Mouse (Mus musculus) naive thymus-derived CD4-positive, alpha-beta T cell, adult 2 months (primary cell): ENCODE results near the gene Myo15b.

ENCODE experiments used
- DNase-seq: peaks from one replicate; pipeline ENCODE4 v3.0.0-alpha.2; 2011; ENCODE audit warnings: low read depth

Gene Myo15b

GRCm38 (mm10) chr11:115858354-115858753 lies at the start of gene Myo15b:
Gene Myo15b (plus strand): TSS chr11:115858406.
- peak; percentile 26 for DNase-seq

GRCm38 (mm10) chr11:115808696-115809310 lies 49.4 kb upstream of the Myo15b start:
- no peak for DNase-seq

GRCm38 (mm10) chr11:115809311-115809781 lies 48.9 kb upstream of the Myo15b start:
- DNase-seq, result no peak

GRCm38 (mm10) chr11:115810377-115810776 lies 47.8 kb upstream of the Myo15b start:
- no peak for DNase-seq

GRCm38 (mm10) chr11:115811381-115812093 lies 46.7 kb upstream of the Myo15b start:
- no peak for DNase-seq

- no peak for DNase-seq
These were observed 46.1 kb upstream of the Myo15b start for GRCm38 (mm10) chr11:115812095-115812494.

GRCm38 (mm10) chr11:115812533-115813420 lies 45.4 kb upstream of the Myo15b start:
- peak; percentile 41 for DNase-seq

GRCm38 (mm10) chr11:115813507-115814296 lies 44.5 kb upstream of the Myo15b start, which contains the start of gene Caskin2:
Gene Caskin2 (minus strand): TSS chr11:115813639.
- peak; percentile 98 for DNase-seq

- peak; percentile 87 for DNase-seq
These were observed 43.4 kb upstream of the Myo15b start, which contains the start of gene Tsen54 for GRCm38 (mm10) chr11:115814605-115815450. Gene Tsen54 (plus strand): TSS chr11:115814724.

GRCm38 (mm10) chr11:115817331-115817730 lies 40.9 kb upstream of the Myo15b start:
- no peak for DNase-seq

- no peak for DNase-seq
These were observed 38.1 kb upstream of the Myo15b start for GRCm38 (mm10) chr11:115819915-115820623.

- no peak for DNase-seq
These were observed 37.2 kb upstream of the Myo15b start for GRCm38 (mm10) chr11:115821001-115821400.

- peak; percentile 88 for DNase-seq
These were observed 34.1 kb upstream of the Myo15b start, which contains the start of gene Llgl2 for GRCm38 (mm10) chr11:115823774-115824740. Gene Llgl2 (plus strand): TSS chr11:115824049.

- DNase-seq, result peak; percentile 26
These were observed 33.4 kb upstream of the Myo15b start for GRCm38 (mm10) chr11:115824813-115825212.

- DNase-seq, result no peak
These were observed 31.7 kb upstream of the Myo15b start for GRCm38 (mm10) chr11:115826487-115826886.

- DNase-seq, result no peak
These were observed 30.6 kb upstream of the Myo15b start for GRCm38 (mm10) chr11:115827624-115828023.

GRCm38 (mm10) chr11:115829036-115829435 lies 29.2 kb upstream of the Myo15b start:
- no peak for DNase-seq

- no peak for DNase-seq
These were observed 27.5 kb upstream of the Myo15b start for GRCm38 (mm10) chr11:115830550-115831325.
